ENCODE assay signal across 25 mouse cellular contexts in genomic region chr17:86968581-86968980, GRCm38 (mm10). TPM values are rescaled to one million over a fixed set of nuclear protein-coding genes. Genes with fewer than 3 reads are reported as not detected.
DNase-seq lines count a peak whose midpoint lies in the region; ATAC-seq lines count a peak whose summit lies in the region.
"Had no signal": no experiment of that assay in that cellular context is flagged by ENCODE, and none has a peak within 500 bp of the region (broad histone marks: within the 10 kb centered on the region; RNA-seq: fewer than 3 reads in every experiment).

No protein-coding gene starts in this region.

- 66% methylated on average over 5 of the region's 5 CpGs for WGBS in heart, embryonic 11.5 days (ENCODE audit: insufficient replicate concordance)
- WGBS in heart, embryonic 16.5 days, result 43% methylated on average over 5 of the region's 5 CpGs
- WGBS in hindbrain, embryonic 12.5 days, result 92% methylated on average over 5 of the region's 5 CpGs

- H3K4me2 ChIP-seq in heart, embryonic 11.5 days, result peak overlapping the region; percentile 45
- H3K4me2 ChIP-seq in heart, embryonic 16.5 days (ENCODE audit: low read depth, low read length), result peak overlapping the region; percentile 57
- H3K4me2 ChIP-seq in hindbrain, embryonic 12.5 days (replicated peaks), result no peak overlapping the region
- H3K4me2 ChIP-seq: liver, embryonic 12.5 days; lung, embryonic 14.5 days; midbrain, embryonic 11.5 days had no signal

- peak overlapping the region; percentile 84 for H3K27ac ChIP-seq in heart, embryonic 11.5 days (ENCODE audit: low read depth, low read length)
- H3K27ac ChIP-seq in heart, embryonic 16.5 days (ENCODE audit: low read length), result peak overlapping the region; percentile 94
- no peak overlapping the region for H3K27ac ChIP-seq in hindbrain, embryonic 12.5 days
- H3K27ac ChIP-seq: kidney, postnatal 0 days; liver, embryonic 12.5 days had no signal

- peaks cover 32% of the 10 kb centered on the region for H3K4me1 ChIP-seq in heart, embryonic 11.5 days (ENCODE audit: control insufficient read depth, insufficient read depth, low read length)
- peaks cover 51% of the 10 kb centered on the region for H3K4me1 ChIP-seq in heart, embryonic 16.5 days (ENCODE audit: control insufficient read depth, insufficient read depth, low read length)
- H3K4me1 ChIP-seq in hindbrain, embryonic 12.5 days, result peaks cover 24% of the 10 kb centered on the region

- no peak overlapping the region for H3K9ac ChIP-seq in heart, embryonic 11.5 days (ENCODE audit: low read depth, low read length)
- peak overlapping the region; percentile 51 for H3K9ac ChIP-seq in heart, embryonic 16.5 days (ENCODE audit: low read length)
- H3K9ac ChIP-seq in hindbrain, embryonic 12.5 days, result no peak overlapping the region
- H3K9ac ChIP-seq: liver, embryonic 12.5 days; lung, embryonic 14.5 days had no signal

- no peak for ATAC-seq in heart, embryonic 11.5 days (replicated peaks; ENCODE audit: insufficient number of reproducible peaks, low FRiP score, low TSS enrichment)
- ATAC-seq in heart, embryonic 16.5 days (replicated peaks; ENCODE audit: extremely low read depth, insufficient read depth, low FRiP score), result no peak
- ATAC-seq in megakaryocyte-erythroid progenitor cell, adult 5-6 weeks (replicated peaks; ENCODE audit: low FRiP score, low TSS enrichment, poor library complexity, severe bottlenecking), result no peak
- no peak for ATAC-seq in hindbrain, embryonic 12.5 days (ENCODE audit: low FRiP score)
- ATAC-seq: hindbrain, postnatal 0 days; liver, embryonic 12.5 days had no signal

- H3K36me3 ChIP-seq in heart, embryonic 11.5 days (ENCODE audit: control insufficient read depth, insufficient read depth, low read length), result peaks cover 2% of the 10 kb centered on the region; the same call in 1 of the 2 replicates
- peaks cover 8% of the 10 kb centered on the region; the same call in 1 of the 2 replicates for H3K36me3 ChIP-seq in heart, embryonic 16.5 days (ENCODE audit: control insufficient read depth, insufficient read depth)
- H3K36me3 ChIP-seq in hindbrain, embryonic 12.5 days, result no peaks in the 10 kb centered on the region

- no peak overlapping the region for H3K4me3 ChIP-seq in heart, embryonic 11.5 days (ENCODE audit: low read depth, low read length)
- H3K4me3 ChIP-seq in heart, embryonic 16.5 days (ENCODE audit: low read length), result peak overlapping the region; percentile 22
- no peak overlapping the region for H3K4me3 ChIP-seq in hindbrain, embryonic 12.5 days
- H3K4me3 ChIP-seq: liver, embryonic 12.5 days had no signal

- H3K27me3 ChIP-seq in heart, embryonic 11.5 days (ENCODE audit: control insufficient read depth, insufficient read depth, low read length), result no peaks in the 10 kb centered on the region
- H3K27me3 ChIP-seq in heart, embryonic 16.5 days (ENCODE audit: control insufficient read depth, insufficient read depth, low read length), result no peaks in the 10 kb centered on the region
- H3K27me3 ChIP-seq in hindbrain, embryonic 12.5 days, result no peaks in the 10 kb centered on the region

- H3K9me3 ChIP-seq in heart, embryonic 11.5 days (replicated peaks; ENCODE audit: control insufficient read depth, low read length), result no peaks in the 10 kb centered on the region
- no peaks in the 10 kb centered on the region for H3K9me3 ChIP-seq in heart, embryonic 16.5 days (replicated peaks; ENCODE audit: control insufficient read depth, low read length)
- H3K9me3 ChIP-seq in hindbrain, embryonic 12.5 days (replicated peaks), result no peaks in the 10 kb centered on the region
- H3K9me3 ChIP-seq: liver, embryonic 12.5 days had no signal

- DNase-seq in heart, postnatal 4 days, result no peak
- peak; percentile 24 for DNase-seq in thymus, postnatal 25 days
- DNase-seq in thymus, adult 18-20 months, result no peak
- DNase-seq: adrenal gland, postnatal 25 days; cerebellum, adult 11-12 months; embryo, embryonic 11 days; kidney, adult 11 months; lung, embryonic 14.5 days; lung, postnatal 36 days had no signal

RNA-seq across cellular contexts. Expression of gene Rhoq, which starts 5.7 kb away (rescaled TPM):
- polyA plus RNA-seq in heart, embryonic 11.5 days (2014; fragmentation: Nextera tagmentation; extraction: Ambion mirVana), result 21.9 and 24.7 TPM in 2 replicates
- total RNA-seq in heart, postnatal 4 days (2021), result 100 to 1,000 TPM; 117 to 133 TPM
- 19.9 and 20.4 TPM in 2 replicates for polyA plus RNA-seq in heart, embryonic 16.5 days (2015; fragmentation: Nextera tagmentation; extraction: Ambion mirVana)
- total RNA-seq in megakaryocyte-erythroid progenitor cell, adult 5-6 weeks (2014; fragmentation: Nextera tagmentation), result 0.13 and 2.8 TPM in 2 replicates
- total RNA-seq in megakaryocyte-erythroid progenitor cell, adult 5-6 weeks (2017), result 1.5 and 2.9 TPM in 2 replicates
- 16.3 and 19.2 TPM in 2 replicates for polyA plus RNA-seq in hindbrain, embryonic 12.5 days (2016; fragmentation: Nextera tagmentation; extraction: Ambion mirVana)

RNA-seq across cellular contexts. Expression of gene Atp6v1e2, which starts 20.9 kb away (rescaled TPM):
- not detected in 2 replicates for polyA plus RNA-seq in heart, embryonic 11.5 days (2014; fragmentation: Nextera tagmentation; extraction: Ambion mirVana)
- not detected for total RNA-seq in heart, postnatal 4 days (2021)
- not detected in 2 replicates for polyA plus RNA-seq in heart, embryonic 16.5 days (2015; fragmentation: Nextera tagmentation; extraction: Ambion mirVana)
- not detected in 2 replicates for total RNA-seq in megakaryocyte-erythroid progenitor cell, adult 5-6 weeks (2014; fragmentation: Nextera tagmentation)
- total RNA-seq in megakaryocyte-erythroid progenitor cell, adult 5-6 weeks (2017), result not detected in 2 replicates
- polyA plus RNA-seq in hindbrain, embryonic 12.5 days (2016; fragmentation: Nextera tagmentation; extraction: Ambion mirVana), result not detected in 2 replicates
- total RNA-seq: adrenal gland, postnatal 25 days; gastrocnemius, adult 8-10 months; hematopoietic stem cell, adult 5-6 weeks; hindbrain, postnatal 0 days had no signal
- polyA plus RNA-seq: forebrain, embryonic 11.5 days; kidney, postnatal 0 days; limb, embryonic 11.5 days; liver, embryonic 12.5 days; lung, embryonic 14.5 days; neural tube, embryonic 11.5 days; small intestine, adult 2 months; stomach, embryonic 14.5 days had no signal

RNA-seq across cellular contexts. Expression of gene Tmem247, which starts 51.4 kb away (rescaled TPM):
- polyA plus RNA-seq in heart, embryonic 11.5 days (2014; fragmentation: Nextera tagmentation; extraction: Ambion mirVana), result not detected in 2 replicates
- total RNA-seq in heart, postnatal 4 days (2021), result not detected
- not detected in 2 replicates for polyA plus RNA-seq in heart, embryonic 16.5 days (2015; fragmentation: Nextera tagmentation; extraction: Ambion mirVana)
- not detected in 2 replicates for total RNA-seq in megakaryocyte-erythroid progenitor cell, adult 5-6 weeks (2014; fragmentation: Nextera tagmentation)
- total RNA-seq in megakaryocyte-erythroid progenitor cell, adult 5-6 weeks (2017), result not detected in 2 replicates
- not detected in 2 replicates for polyA plus RNA-seq in hindbrain, embryonic 12.5 days (2016; fragmentation: Nextera tagmentation; extraction: Ambion mirVana)
- total RNA-seq: adrenal gland, postnatal 25 days; gastrocnemius, adult 8-10 months; hematopoietic stem cell, adult 5-6 weeks; hindbrain, postnatal 0 days; layer of hippocampus, postnatal 14 days had no signal
- polyA plus RNA-seq: forebrain, embryonic 11.5 days; hindbrain, postnatal 0 days; kidney, postnatal 0 days; limb, embryonic 11.5 days; liver, embryonic 12.5 days; lung, embryonic 14.5 days; midbrain, embryonic 11.5 days; neural tube, embryonic 11.5 days; small intestine, adult 2 months; stomach, embryonic 14.5 days had no signal

RNA-seq across cellular contexts. Expression of gene Pigf, which starts 56.6 kb away (rescaled TPM):
- polyA plus RNA-seq in heart, embryonic 11.5 days (2014; fragmentation: Nextera tagmentation; extraction: Ambion mirVana), result 17.9 and 20.0 TPM in 2 replicates
- 1 to 10 TPM; 5.5 to 6.8 TPM for total RNA-seq in heart, postnatal 4 days (2021)
- polyA plus RNA-seq in heart, embryonic 16.5 days (2015; fragmentation: Nextera tagmentation; extraction: Ambion mirVana), result 13.7 and 14.2 TPM in 2 replicates
- 10.4 and 14.6 TPM in 2 replicates for total RNA-seq in megakaryocyte-erythroid progenitor cell, adult 5-6 weeks (2014; fragmentation: Nextera tagmentation)
- total RNA-seq in megakaryocyte-erythroid progenitor cell, adult 5-6 weeks (2017), result 19.0 and 24.5 TPM in 2 replicates
- 30.9 and 32.6 TPM in 2 replicates for polyA plus RNA-seq in hindbrain, embryonic 12.5 days (2016; fragmentation: Nextera tagmentation; extraction: Ambion mirVana)

RNA-seq across cellular contexts. Expression of gene Cript, which starts 56.8 kb away (rescaled TPM):
- 118 and 125 TPM in 2 replicates for polyA plus RNA-seq in heart, embryonic 11.5 days (2014; fragmentation: Nextera tagmentation; extraction: Ambion mirVana)
- 10 to 100 TPM; 46.6 to 48.8 TPM for total RNA-seq in heart, postnatal 4 days (2021)
- polyA plus RNA-seq in heart, embryonic 16.5 days (2015; fragmentation: Nextera tagmentation; extraction: Ambion mirVana), result 106 and 120 TPM in 2 replicates
- 32.6 and 74.8 TPM in 2 replicates for total RNA-seq in megakaryocyte-erythroid progenitor cell, adult 5-6 weeks (2014; fragmentation: Nextera tagmentation)
- 64.3 and 66.2 TPM in 2 replicates for total RNA-seq in megakaryocyte-erythroid progenitor cell, adult 5-6 weeks (2017)
- polyA plus RNA-seq in hindbrain, embryonic 12.5 days (2016; fragmentation: Nextera tagmentation; extraction: Ambion mirVana), result 188 and 190 TPM in 2 replicates
